Mouse (Mus musculus) frontal cortex, postnatal 10 days (tissue): ENCODE results near the gene Ino80.

Experiments used
- DNase-seq, 2 experiments: peaks; one replicate each; pipeline ENCODE4 v3.0.0; 2022; ENCODE audit warnings: low spot score in 2 of 2, mixed read lengths in 1 of 2

Gene Ino80

GRCm38 (mm10) chr2:119323866-119324575 lies 153.5 kb downstream of the Ino80 start:
- no peak for DNase-seq
